Mouse (Mus musculus) CD4-positive naive resting alpha-beta T cell, adult 76 days (primary cell): ENCODE measurements around the gene Vmn2r36. TPM values are rescaled to one million over a fixed set of nuclear protein-coding genes. Genes with fewer than 3 reads are reported as not detected.

Experiments
- total RNA-seq: library from RNA; stranded (reverse); gene quantifications from one replicate; pipeline ENCODE4 v1.2.4, GENCODE M21; 2023

Gene Vmn2r36
- total RNA-seq, result not detected

GRCm38 (mm10) chr7:7902395-7902794 is at the start of gene Vmn2r36:
Vmn2r36 (minus strand) TSS chr7:7902495.

Other genes with a start within 250 kb of the Vmn2r36 start
- not detected for gene Vmn2r34, start 213.0 kb downstream of the Vmn2r36 start, total RNA-seq
- not detected for gene Vmn2r35, start 82.6 kb downstream of the Vmn2r36 start, total RNA-seq